Mouse (Mus musculus) T-helper 2 cell (primary cell): ENCODE results near the gene Atg9a.

Experiments used
- in situ Hi-C: fragments of 300-600 bp; cut with MboI, MseI; formaldehyde crosslinking; loops from one replicate; pipeline ENCODE4 v1.15.1; 2025; ENCODE audit warnings: high pct_unique_total_duplicates

Gene Atg9a

GRCm38 (mm10) chr1:75180105-75180590, 11.8 kb downstream of the Atg9a start, which contains the start of gene Abcb6:
TSS of gene Abcb6 (minus strand) at chr1:75180392.
- in situ Hi-C loops, result no loop called here

GRCm38 (mm10) chr1:75179334-75180104, 12.5 kb downstream of the Atg9a start:
- in situ Hi-C loops, result no loop called here

- in situ Hi-C loops, result loop anchor here (5.0 to 25.0 kb wide), 2 partner anchors 221 to 581 kb away; partner anchors contain the start of genes Bcs1l and Zfp142
These were observed 23.2 kb downstream of the Atg9a start, which contains the start of gene Zfand2b for GRCm38 (mm10) chr1:75168472-75169464. TSS of gene Zfand2b (plus strand) at chr1:75168646.

GRCm38 (mm10) chr1:75168093-75168471, 23.9 kb downstream of the Atg9a start:
- in situ Hi-C loops, result loop anchor here (5.0 to 25.0 kb wide), 2 partner anchors 221 to 581 kb away; partner anchors contain the start of genes Bcs1l and Zfp142

- in situ Hi-C loops, result loop anchor here (25.0 kb wide), 1 partner anchor 573 kb away; the partner anchor contains the start of genes Bcs1l and Zfp142
These were observed 31.8 kb downstream of the Atg9a start for GRCm38 (mm10) chr1:75160256-75160617.

GRCm38 (mm10) chr1:75159540-75160255, 32.3 kb downstream of the Atg9a start:
- in situ Hi-C loops, result loop anchor here (25.0 kb wide), 1 partner anchor 572 kb away; the partner anchor contains the start of genes Bcs1l and Zfp142

- in situ Hi-C loops, result loop anchor here (25.0 kb wide), 1 partner anchor 572 kb away; the partner anchor contains the start of genes Bcs1l and Zfp142
These were observed 33.0 kb downstream of the Atg9a start for GRCm38 (mm10) chr1:75158990-75159389.

- in situ Hi-C loops, result loop anchor here (25.0 kb wide), 1 partner anchor 569 kb away; the partner anchor contains the start of genes Bcs1l and Zfp142
These were observed 36.2 kb downstream of the Atg9a start for GRCm38 (mm10) chr1:75155837-75156236.

GRCm38 (mm10) chr1:75148727-75149126, 43.3 kb downstream of the Atg9a start:
- in situ Hi-C loops, result no loop called here

GRCm38 (mm10) chr1:75147411-75148135, 44.4 kb downstream of the Atg9a start:
- in situ Hi-C loops, result no loop called here

- in situ Hi-C loops, result no loop called here
These were observed 46.4 kb downstream of the Atg9a start for GRCm38 (mm10) chr1:75145589-75145988.

- in situ Hi-C loops, result loop anchor here (5.0 kb wide), 1 partner anchor 50 kb away; the partner anchor contains the start of genes Ankzf1 and Atg9a
These were observed 49.4 kb downstream of the Atg9a start, which contains the start of the genes Cnppd1 and Retreg2 for GRCm38 (mm10) chr1:75142301-75143261. TSS of gene Cnppd1 (minus strand) at chr1:75142711. TSS of gene Retreg2 (plus strand) at chr1:75142778.

- in situ Hi-C loops, result loop anchor here (5.0 kb wide), 1 partner anchor 51 kb away; the partner anchor contains the start of genes Ankzf1 and Atg9a
These were observed 50.4 kb downstream of the Atg9a start for GRCm38 (mm10) chr1:75141486-75142190.

- in situ Hi-C loops, result loop anchor here (5.0 kb wide), 1 partner anchor 52 kb away; the partner anchor contains the start of genes Ankzf1 and Atg9a
These were observed 51.3 kb downstream of the Atg9a start for GRCm38 (mm10) chr1:75140601-75141190.

- in situ Hi-C loops, result no loop called here
These were observed 53.5 kb downstream of the Atg9a start for GRCm38 (mm10) chr1:75138448-75138847.

- in situ Hi-C loops, result no loop called here
These were observed 55.3 kb downstream of the Atg9a start for GRCm38 (mm10) chr1:75136730-75137129.

- in situ Hi-C loops, result no loop called here
These were observed 55.7 kb downstream of the Atg9a start for GRCm38 (mm10) chr1:75136293-75136692.
